Mouse (Mus musculus) erythroblast, embryonic 14.5 days (primary cell): ENCODE results near the gene Gm49322. TPM values are rescaled to one million over a fixed set of nuclear protein-coding genes. Genes with fewer than 3 reads are reported as not detected.

ENCODE experiments used
- H3K27me3 ChIP-seq: 2 replicates; pipeline ENCODE4 v1.6.1; 2012; ENCODE audit warnings: inconsistent platforms; ENCODE audit not compliant: control insufficient read depth
- H3K36me3 ChIP-seq: 2 replicates; pipeline ENCODE4 v1.6.1; 2012; ENCODE audit warnings: mild to moderate bottlenecking, inconsistent platforms; ENCODE audit not compliant: control insufficient read depth
- H3K4me1 ChIP-seq: 2 replicates; pipeline ENCODE4 v1.6.1; 2012; ENCODE audit warnings: inconsistent platforms; ENCODE audit not compliant: control insufficient read depth
- H3K4me3 ChIP-seq: replicated peaks from 2 replicates; pipeline ENCODE3; 2012; ENCODE audit warnings: moderate library complexity, mild to moderate bottlenecking, inconsistent platforms
- H3K9me3 ChIP-seq: 2 replicates; pipeline ENCODE4 v1.6.1; 2012; ENCODE audit warnings: low read length, inconsistent platforms, mixed read lengths; ENCODE audit not compliant: control insufficient read depth
- GATA1 ChIP-seq: IDR thresholded peaks from 2 replicates; pipeline ENCODE4 v1.6.1; 2012; ENCODE audit warnings: low read length, inconsistent platforms, mixed read lengths
- TAL1 ChIP-seq: IDR thresholded peaks from 3 replicates; pipeline ENCODE4 v1.6.1; 2012; ENCODE audit warnings: low read length, inconsistent platforms, mixed read lengths
- polyA plus RNA-seq: library from polyadenylated mRNA; stranded (reverse); fragments of >175 nt; gene quantifications from 2 replicates; pipeline ENCODE4 v1.2.3, GENCODE M21; 2012

Gm49322 gene
- polyA plus RNA-seq, 1 experiment = 0.07 TPM

DNA sequence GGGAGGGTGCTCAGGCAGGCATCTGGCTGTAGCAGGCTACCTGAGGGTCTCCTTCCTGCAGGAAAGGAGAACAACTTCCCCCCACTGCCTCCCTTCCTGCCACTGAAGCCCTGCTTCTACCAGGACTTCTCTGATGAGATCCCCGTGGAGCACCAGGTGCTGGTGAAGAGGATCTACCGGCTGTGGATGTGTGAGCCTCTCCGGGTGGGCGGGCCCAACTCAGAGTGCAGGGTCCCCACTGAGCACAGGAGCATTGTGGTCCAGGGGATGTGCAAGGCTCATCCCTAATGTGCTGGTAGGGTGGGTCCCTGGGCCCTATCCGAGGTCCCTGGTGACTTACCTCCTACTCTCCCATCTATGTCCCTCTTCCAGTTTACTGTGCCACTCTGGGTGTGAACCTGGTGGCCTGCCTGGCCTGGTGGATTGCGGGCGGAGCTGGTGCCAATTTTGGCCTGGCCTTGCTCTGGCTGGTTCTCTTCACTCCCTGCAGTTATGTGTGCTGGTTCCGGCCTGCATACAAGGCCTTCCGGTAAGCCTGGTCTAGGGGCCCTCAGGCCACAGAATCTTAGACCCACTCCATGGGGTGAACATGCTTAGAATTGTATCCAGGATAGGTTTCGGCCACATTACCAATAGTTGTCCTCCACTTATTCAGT is 3.6 kb downstream of the Gm49322 start:
- TF ChIP-seq GATA1 (no peak), TAL1 (no peak)
- Histone ChIP-seq H3K9me3 (peaks cover 7% of the 10 kb centered on the region), H3K4me3 (no peak overlapping the region), H3K36me3 (peaks cover 97% of the 10 kb centered on the region), H3K4me1 (peaks cover 71% of the 10 kb centered on the region), H3K27me3 (no peaks in the 10 kb centered on the region)

GRCm38 (mm10) chr10:80610116-80610785 is 4.4 kb downstream of the Gm49322 start:
- H3K4me1 ChIP-seq = peaks cover 62% of the 10 kb centered on the region
- H3K27me3 ChIP-seq = no peaks in the 10 kb centered on the region
- TF ChIP-seq TAL1 (no peak), GATA1 (no peak)
- H3K36me3 ChIP-seq = peaks cover 97% of the 10 kb centered on the region
- no peak overlapping the region for H3K4me3 ChIP-seq
- H3K9me3 ChIP-seq = peaks cover 7% of the 10 kb centered on the region

GRCm38 (mm10) chr10:80611024-80611423 is 5.2 kb downstream of the Gm49322 start:
- no peaks in the 10 kb centered on the region for H3K27me3 ChIP-seq
- H3K4me3 ChIP-seq = no peak overlapping the region
- TF ChIP-seq GATA1 (no peak), TAL1 (no peak)
- H3K9me3 ChIP-seq = peaks cover 7% of the 10 kb centered on the region
- H3K4me1 ChIP-seq = peaks cover 60% of the 10 kb centered on the region
- peaks cover 99% of the 10 kb centered on the region for H3K36me3 ChIP-seq

DNA sequence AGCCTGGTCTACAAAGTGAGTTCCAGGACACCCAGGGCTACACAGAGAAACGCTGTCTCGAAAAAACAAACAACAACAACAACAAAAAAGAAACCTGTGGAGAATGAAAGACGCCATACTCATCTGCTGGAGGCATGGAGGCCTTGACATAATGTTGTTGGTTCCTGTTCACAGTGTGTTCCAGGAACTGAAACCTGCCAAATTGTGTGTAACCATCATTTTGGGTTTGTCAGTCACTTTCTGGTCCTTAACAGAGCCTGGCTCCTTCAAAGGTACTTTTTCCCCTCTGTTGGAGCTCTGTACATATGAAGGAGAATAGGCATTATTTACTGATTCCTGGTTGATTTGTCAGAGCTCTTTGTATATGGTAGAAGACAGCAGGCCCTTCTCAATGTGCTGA is 6.1 kb downstream of the Gm49322 start:
- peaks cover 1% of the 10 kb centered on the region; the same call in 1 of the 2 replicates for H3K9me3 ChIP-seq
- no peaks in the 10 kb centered on the region for H3K27me3 ChIP-seq
- peaks cover 97% of the 10 kb centered on the region for H3K36me3 ChIP-seq
- no peak for TF ChIP-seq TAL1
- no peak for TF ChIP-seq GATA1
- H3K4me1 ChIP-seq = peaks cover 53% of the 10 kb centered on the region
- no peak overlapping the region for H3K4me3 ChIP-seq

- no peaks in the 10 kb centered on the region for H3K9me3 ChIP-seq
- H3K36me3 ChIP-seq = peaks cover 78% of the 10 kb centered on the region
- TF ChIP-seq TAL1 (no peak), GATA1 (no peak)
- H3K4me1 ChIP-seq = peaks cover 39% of the 10 kb centered on the region
- no peak overlapping the region for H3K4me3 ChIP-seq
- H3K27me3 ChIP-seq = no peaks in the 10 kb centered on the region
Observed at GRCm38 (mm10) chr10:80613821-80614220, 8.0 kb downstream of the Gm49322 start.

DNA sequence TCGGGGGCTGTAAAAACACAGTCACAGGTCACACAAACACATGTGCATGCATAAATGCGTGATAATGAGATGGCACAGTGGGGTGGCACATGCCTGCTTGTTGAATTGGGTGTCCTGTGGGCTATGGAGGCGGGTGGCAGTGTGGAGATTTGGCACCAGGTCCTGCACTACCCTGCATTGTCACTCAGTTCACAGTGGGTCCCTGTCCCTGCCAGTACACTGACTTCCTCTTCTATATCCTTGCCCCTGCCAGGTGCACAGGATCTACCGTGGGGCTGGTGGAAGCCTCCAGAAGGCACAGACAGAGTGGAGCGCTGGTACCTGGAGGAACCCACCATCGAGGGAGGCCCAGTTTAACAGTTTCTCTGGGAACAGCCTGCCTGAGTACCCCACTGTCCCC is 8.5 kb downstream of the Gm49322 start:
- peaks cover 72% of the 10 kb centered on the region for H3K36me3 ChIP-seq
- H3K27me3 ChIP-seq = no peaks in the 10 kb centered on the region
- H3K4me1 ChIP-seq = peaks cover 33% of the 10 kb centered on the region
- no peaks in the 10 kb centered on the region for H3K9me3 ChIP-seq
- H3K4me3 ChIP-seq = no peak overlapping the region
- TF ChIP-seq TAL1 (no peak), GATA1 (no peak)

DNA sequence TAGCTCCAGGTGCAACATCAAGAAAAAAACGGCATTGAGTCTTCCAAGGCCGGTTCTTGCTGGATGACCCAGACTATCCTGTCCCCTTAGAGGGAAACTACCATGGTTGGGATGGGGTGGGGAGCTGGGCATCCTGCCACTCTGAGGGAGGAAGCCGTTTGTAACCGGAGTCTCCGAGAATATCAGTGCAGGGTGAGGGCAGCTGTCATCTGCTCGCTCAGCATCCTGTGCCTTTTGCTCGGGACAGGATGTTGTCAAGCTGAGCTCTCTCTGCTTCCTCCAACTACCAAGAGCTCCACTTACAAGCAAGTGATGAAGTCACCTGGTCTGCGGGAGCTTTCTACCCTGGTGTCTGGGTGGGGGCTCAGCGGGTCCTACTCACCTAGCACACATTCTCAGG is 12.4 kb downstream of the Gm49322 start:
- H3K4me3 ChIP-seq = no peak overlapping the region
- TF ChIP-seq GATA1 = no peak
- no peak for TF ChIP-seq TAL1
- no peaks in the 10 kb centered on the region for H3K9me3 ChIP-seq
- H3K27me3 ChIP-seq = no peaks in the 10 kb centered on the region
- H3K36me3 ChIP-seq = peaks cover 35% of the 10 kb centered on the region
- peaks cover 41% of the 10 kb centered on the region for H3K4me1 ChIP-seq

DNA sequence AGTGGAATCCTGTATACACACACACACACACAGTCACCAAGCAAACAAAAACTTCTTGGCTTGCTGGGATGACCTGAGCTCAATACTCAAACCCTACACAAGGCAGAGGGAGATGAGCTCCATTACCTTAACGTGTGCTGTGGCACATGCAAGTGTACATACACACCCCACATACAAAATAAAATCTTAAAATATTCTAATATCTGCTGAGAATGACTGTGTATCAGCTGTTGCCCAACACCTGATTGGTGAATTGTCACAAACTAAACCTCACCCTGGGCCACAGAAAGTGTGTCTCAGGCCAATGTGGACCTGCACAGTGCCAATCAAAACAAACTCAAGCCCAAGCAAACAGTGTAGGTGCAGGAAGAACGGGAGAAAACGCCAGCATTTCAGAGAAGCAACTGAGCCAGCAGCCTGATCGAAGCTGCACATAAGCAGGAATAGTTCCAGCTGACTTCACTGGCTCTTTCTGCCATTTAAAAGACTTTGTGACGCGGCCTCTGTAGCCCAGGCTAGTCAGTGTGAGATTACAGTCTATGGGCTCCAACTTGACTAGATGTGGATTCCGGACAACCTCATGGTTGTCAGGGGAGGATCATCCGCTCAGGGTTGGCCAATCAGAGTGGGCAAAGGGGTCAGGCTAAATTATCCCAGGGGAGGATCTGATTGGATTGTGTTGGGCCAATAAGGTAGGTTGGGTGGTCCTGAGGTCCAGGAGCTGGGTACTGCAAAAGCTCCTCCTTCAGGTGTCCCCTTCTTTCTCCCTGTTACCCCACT is 13.8 kb downstream of the Gm49322 start:
- Histone ChIP-seq H3K4me1 (peaks cover 54% of the 10 kb centered on the region), H3K36me3 (peaks cover 29% of the 10 kb centered on the region), H3K27me3 (no peaks in the 10 kb centered on the region), H3K4me3 (no peak overlapping the region), H3K9me3 (no peaks in the 10 kb centered on the region)
- TF ChIP-seq TAL1 (no peak), GATA1 (no peak)

GRCm38 (mm10) chr10:80620365-80620764 is 14.5 kb downstream of the Gm49322 start:
- Histone ChIP-seq H3K4me3 (no peak overlapping the region), H3K36me3 (peaks cover 29% of the 10 kb centered on the region), H3K9me3 (no peaks in the 10 kb centered on the region), H3K4me1 (peaks cover 61% of the 10 kb centered on the region), H3K27me3 (no peaks in the 10 kb centered on the region)
- no peak for TF ChIP-seq GATA1
- no peak for TF ChIP-seq TAL1
